Mouse (Mus musculus): ENCODE measurements around the gene Fut4. TPM values are rescaled to one million over a fixed set of nuclear protein-coding genes. Genes with fewer than 3 reads are reported as not detected.
A peak's percentile ranks its signal among the peaks of the same experiment; 100 is the strongest.
"Not testable (repeated sequence)": the region's sequence is repeated elsewhere in the genome, so short reads cannot be mapped to it uniquely, and the experiment has no call there.

Gene Fut4
- total RNA-seq, 2 experiments from 2014 or later: 0.16 to 0.27 TPM

- intact Hi-C loops (cut with DNase I): no loop called here
- no peak for DNase-seq (ENCODE audit: low spot score in 2 of 2)
Observed at GRCm38 (mm10) chr9:14730941-14731541, 21.2 kb downstream of the Fut4 start.

GRCm38 (mm10) chr9:14728365-14728764 lies 23.8 kb downstream of the Fut4 start:
- intact Hi-C loops (cut with DNase I): no loop called here
- DNase-seq (ENCODE audit: low spot score in 2 of 2): no peak

GRCm38 (mm10) chr9:14726629-14727028 lies 25.6 kb downstream of the Fut4 start:
- intact Hi-C loops (cut with DNase I): no loop called here
- no peak for DNase-seq (ENCODE audit: low spot score in 2 of 2)

- intact Hi-C loops (cut with DNase I): no loop called here
Observed at GRCm38 (mm10) chr9:14726005-14726404, 26.2 kb downstream of the Fut4 start.

GRCm38 (mm10) chr9:14724755-14725420 lies 27.3 kb downstream of the Fut4 start:
- intact Hi-C loops (cut with DNase I): no loop called here
- DNase-seq (ENCODE audit: low spot score in 2 of 2): no peak

More at GRCm38 (mm10) chr9:14726005-14726404, 26.2 kb downstream of the Fut4 start:
- DNase-seq (ENCODE audit: low spot score in 2 of 2): no peak

- DNase-seq (ENCODE audit: low spot score in 2 of 2): no peak
- intact Hi-C loops (cut with DNase I): no loop called here
Observed at GRCm38 (mm10) chr9:14721610-14722009, 30.6 kb downstream of the Fut4 start.

GRCm38 (mm10) chr9:14720384-14720783 lies 31.8 kb downstream of the Fut4 start:
- no peak for DNase-seq (ENCODE audit: low spot score in 2 of 2)
- intact Hi-C loops (cut with DNase I): no loop called here

- no peak for DNase-seq (ENCODE audit: low spot score in 2 of 2)
- intact Hi-C loops (cut with DNase I): no loop called here
Observed at GRCm38 (mm10) chr9:14718332-14718691, 33.9 kb downstream of the Fut4 start.

- DNase-seq (ENCODE audit: low spot score in 2 of 2): no peak
- intact Hi-C loops (cut with DNase I): no loop called here
Observed at GRCm38 (mm10) chr9:14717689-14718331, 34.4 kb downstream of the Fut4 start.

GRCm38 (mm10) chr9:14715258-14715657 lies 36.9 kb downstream of the Fut4 start:
- no peak for DNase-seq (ENCODE audit: low spot score in 2 of 2)
- intact Hi-C loops (cut with DNase I): no loop called here

- DNase-seq (ENCODE audit: low spot score in 2 of 2): no peak
Observed at GRCm38 (mm10) chr9:14710910-14711309, 41.3 kb downstream of the Fut4 start.

GRCm38 (mm10) chr9:14705321-14706162 lies 46.7 kb downstream of the Fut4 start:
- peak; percentile 43 to 63 for DNase-seq (ENCODE audit: low spot score in 2 of 2)

More at GRCm38 (mm10) chr9:14710910-14711309, 41.3 kb downstream of the Fut4 start:
- intact Hi-C loops (cut with DNase I): no loop called here

GRCm38 (mm10) chr9:14700795-14701194 lies 51.4 kb downstream of the Fut4 start:
- intact Hi-C loops (cut with DNase I); DNase-seq (ENCODE audit: low spot score in 2 of 2): not testable (repeated sequence)

More at GRCm38 (mm10) chr9:14705321-14706162, 46.7 kb downstream of the Fut4 start:
- intact Hi-C loops (cut with DNase I): no loop called here

GRCm38 (mm10) chr9:14699288-14699640 lies 52.9 kb downstream of the Fut4 start:
- intact Hi-C loops (cut with DNase I): loop anchor here (1.0 to 10.0 kb wide), 4 partner anchors 102 to 354 kb away; no protein-coding TSS in a partner anchor
- DNase-seq (ENCODE audit: low spot score in 2 of 2): no peak

GRCm38 (mm10) chr9:14698582-14699287 lies 53.5 kb downstream of the Fut4 start:
- intact Hi-C loops (cut with DNase I): loop anchor here (1.0 to 10.0 kb wide), 4 partner anchors 101 to 354 kb away; no protein-coding TSS in a partner anchor
- DNase-seq (ENCODE audit: low spot score in 2 of 2): peak; percentile 94 to 95

Data from left cerebral cortex, postnatal 25 days (tissue).